Mouse (Mus musculus) urinary bladder, postnatal 14 days (tissue): ENCODE measurements at regions not wholly inside any gene's neighbourhood (a gene's known extent, or its start where the extent isn't known, plus 50 kb on each side); places are given as distances from the start of the nearest gene placed in this dataset.

Experiments
- DNase-seq: peaks from one replicate; pipeline ENCODE4 v3.0.0; 2021; ENCODE audit warnings: low spot score

DNA sequence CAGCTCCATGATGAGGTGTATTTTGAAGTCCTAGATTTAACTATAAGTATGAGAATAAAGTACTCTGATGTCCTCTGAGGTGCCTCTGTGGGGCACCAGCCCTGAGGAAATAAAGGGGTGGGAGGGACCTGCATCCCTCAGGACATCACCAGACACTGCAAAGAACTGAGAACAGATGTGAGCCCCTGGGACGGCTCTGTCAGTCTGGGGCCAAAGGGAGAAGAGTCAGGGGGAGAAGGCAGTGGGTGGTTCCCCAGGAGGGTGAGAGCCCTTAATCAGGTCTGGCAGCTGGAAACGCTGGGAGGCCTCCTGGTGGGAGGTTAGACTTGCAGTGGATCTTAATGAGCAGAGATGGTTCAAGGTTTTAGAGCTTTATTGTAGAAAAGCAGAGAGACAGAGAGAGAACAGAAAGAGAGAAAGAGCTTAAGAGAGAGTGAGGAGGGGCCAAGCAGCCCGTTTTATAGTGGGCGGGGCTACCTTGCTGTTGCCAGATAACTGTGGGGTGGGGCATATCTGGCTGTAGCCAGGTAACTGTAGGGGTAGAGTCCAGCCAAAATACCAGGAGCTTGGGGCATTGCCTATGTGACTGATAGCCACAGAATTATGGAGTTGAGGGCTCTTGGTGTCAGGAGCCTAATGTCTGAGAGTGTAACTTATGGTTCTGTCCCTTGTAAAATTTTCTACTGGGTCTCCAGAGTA, 97.3 kb upstream of the Tmtc4 start:
- DNase-seq = no peak

DNA sequence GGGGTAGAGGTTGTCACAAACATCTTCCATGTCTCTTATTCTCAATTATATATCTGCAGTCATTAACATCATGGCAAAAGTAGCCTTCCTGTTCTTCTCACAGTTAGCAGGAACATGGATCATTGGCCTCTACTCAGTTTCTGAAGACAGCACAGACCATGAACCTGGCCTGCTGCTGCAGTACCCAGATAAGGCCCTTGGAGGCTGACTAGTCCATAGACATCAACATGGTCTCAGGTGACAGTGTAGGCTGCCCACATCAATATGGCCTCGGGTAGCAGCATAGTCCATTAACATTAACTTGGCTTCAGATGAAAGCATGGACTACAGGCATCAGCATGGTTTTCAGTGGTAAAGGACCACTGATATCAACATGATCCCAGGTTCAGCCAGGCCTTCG, 95.9 kb upstream of the Tmtc4 start:
- no peak for DNase-seq

GRCm38 (mm10) chr14:123078804-123079203, 95.0 kb upstream of the Tmtc4 start:
- no peak for DNase-seq

DNA sequence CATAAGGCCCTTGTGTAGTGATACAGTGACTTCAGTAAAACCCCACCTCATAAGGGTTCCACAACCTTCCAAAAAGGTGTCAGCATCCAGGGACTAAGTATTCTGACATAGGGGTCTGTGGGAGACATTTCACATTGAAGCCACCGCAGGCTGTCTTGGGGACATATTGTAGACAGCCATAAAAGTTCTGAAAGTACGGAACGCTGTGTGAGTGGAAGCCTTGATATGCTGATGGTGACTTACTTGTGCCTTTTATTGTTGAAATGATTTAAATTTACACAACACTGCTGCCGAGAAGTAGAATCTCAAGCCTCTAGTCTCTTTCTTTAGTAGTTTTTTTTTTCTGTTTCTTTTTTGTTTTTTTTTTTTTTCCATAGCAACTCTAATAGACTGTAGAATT, 82.5 kb upstream of the Tmtc4 start:
- no peak for DNase-seq

- no peak for DNase-seq
Observed at GRCm38 (mm10) chr14:123065566-123065965, 81.7 kb upstream of the Tmtc4 start.

DNA sequence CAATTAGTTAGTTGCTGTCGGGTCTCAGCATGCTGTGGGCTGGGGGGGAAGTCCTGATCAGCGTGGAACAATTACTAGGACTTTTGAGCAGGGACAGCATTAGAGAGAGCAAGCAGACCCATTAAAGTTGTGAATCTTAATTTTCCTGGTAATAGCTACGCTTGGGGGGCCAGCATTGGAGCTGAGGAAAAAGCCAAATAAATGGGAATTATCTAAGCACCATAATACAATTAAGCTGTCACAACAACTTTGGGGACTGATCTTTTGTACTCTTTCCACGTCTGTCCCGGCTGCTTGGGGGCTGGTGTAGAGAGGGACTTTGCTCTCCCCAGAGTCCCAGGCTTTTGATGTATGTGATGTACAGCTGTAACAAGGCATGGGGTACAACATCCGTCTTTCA, 81.3 kb upstream of the Tmtc4 start:
- DNase-seq = no peak

- no peak for DNase-seq
Observed at GRCm38 (mm10) chr14:123062908-123063307, 79.1 kb upstream of the Tmtc4 start.

GRCm38 (mm10) chr14:123056976-123057375, 73.1 kb upstream of the Tmtc4 start:
- no peak for DNase-seq

GRCm38 (mm10) chr14:123048451-123048850, 64.6 kb upstream of the Tmtc4 start:
- no peak for DNase-seq

DNA sequence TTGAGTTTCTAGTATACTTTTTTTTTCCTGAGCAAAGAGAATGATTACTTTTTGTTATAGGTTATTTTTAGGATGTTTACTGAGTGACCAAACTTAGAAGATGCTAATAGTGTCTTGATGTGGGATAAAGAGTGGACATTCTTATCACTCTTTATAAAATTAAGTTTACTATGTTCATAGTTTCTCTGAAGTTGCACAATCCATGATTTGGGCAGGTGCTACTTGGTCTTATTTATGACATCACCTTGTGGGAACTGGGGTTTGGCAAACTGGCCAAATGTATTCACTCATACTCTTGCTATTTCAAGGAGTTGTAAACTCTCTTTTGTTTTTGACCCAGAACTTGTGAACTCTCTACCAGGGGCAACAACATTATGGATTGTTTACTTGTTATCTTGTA, 56.2 kb upstream of the Tmtc4 start:
- DNase-seq = no peak

- DNase-seq = no peak
Observed at GRCm38 (mm10) chr14:123037444-123037843, 53.6 kb upstream of the Tmtc4 start.
